Mouse (Mus musculus) retina, embryonic 14.5 days (tissue): ENCODE data around the gene Trip11.
A peak's percentile ranks its signal among the peaks of the same experiment; 100 is the strongest.

Experiments
- DNase-seq: peaks from one replicate; pipeline ENCODE4 v3.0.0-alpha.2; 2015; ENCODE audit warnings: low spot score

The Trip11 gene

GRCm38 (mm10) chr12:101821596-101821995, 91.5 kb downstream of the Trip11 start:
- DNase-seq, result no peak

GRCm38 (mm10) chr12:101819570-101819969, 93.5 kb downstream of the Trip11 start:
- DNase-seq, result no peak

- DNase-seq, result peak; percentile 46
These were observed 94.3 kb downstream of the Trip11 start, which contains the start of gene Fbln5 for GRCm38 (mm10) chr12:101818608-101819370. Gene Fbln5 (minus strand): TSS chr12:101819055.

GRCm38 (mm10) chr12:101818246-101818607, 94.8 kb downstream of the Trip11 start:
- DNase-seq, result no peak

- peak; percentile 65 for DNase-seq
These were observed 96.3 kb downstream of the Trip11 start for GRCm38 (mm10) chr12:101816810-101817209.

- DNase-seq, result no peak
These were observed 97.3 kb downstream of the Trip11 start for GRCm38 (mm10) chr12:101815796-101816195.

GRCm38 (mm10) chr12:101814423-101814822, 98.6 kb downstream of the Trip11 start:
- DNase-seq, result no peak

GRCm38 (mm10) chr12:101811181-101811580, 101.9 kb downstream of the Trip11 start:
- peak; percentile 59 for DNase-seq

- no peak for DNase-seq
These were observed 102.6 kb downstream of the Trip11 start for GRCm38 (mm10) chr12:101810515-101810914.

GRCm38 (mm10) chr12:101807400-101807799, 105.7 kb downstream of the Trip11 start:
- DNase-seq, result no peak

- DNase-seq, result no peak
These were observed 110.6 kb downstream of the Trip11 start for GRCm38 (mm10) chr12:101802445-101802844.

- DNase-seq, result no peak
These were observed 111.3 kb downstream of the Trip11 start for GRCm38 (mm10) chr12:101801744-101802143.

GRCm38 (mm10) chr12:101801051-101801450, 112.0 kb downstream of the Trip11 start:
- no peak for DNase-seq

GRCm38 (mm10) chr12:101798189-101798922, 114.7 kb downstream of the Trip11 start:
- DNase-seq, result no peak

GRCm38 (mm10) chr12:101794458-101794857, 118.6 kb downstream of the Trip11 start:
- DNase-seq, result no peak

- DNase-seq, result no peak
These were observed 119.8 kb downstream of the Trip11 start for GRCm38 (mm10) chr12:101793221-101793621.

- DNase-seq, result no peak
These were observed 120.4 kb downstream of the Trip11 start for GRCm38 (mm10) chr12:101792684-101793083.

GRCm38 (mm10) chr12:101789767-101790166, 123.3 kb downstream of the Trip11 start:
- no peak for DNase-seq

- DNase-seq, result no peak
These were observed 123.8 kb downstream of the Trip11 start for GRCm38 (mm10) chr12:101789250-101789649.
